Mouse (Mus musculus): Measurements from ENCODE around the gene Cmss1. TPM values are rescaled to one million over a fixed set of nuclear protein-coding genes. Genes with fewer than 3 reads are reported as not detected.

The Cmss1 gene
- 41.3 and 52.4 TPM in 2 replicates for polyA plus RNA-seq (2021; fragmentation: Nextera tagmentation)
- long read RNA-seq, experiment 1, partial matches to known transcripts, result 1 of 18 reads
- long read RNA-seq, experiment 1, other reads (novel, unspliced or antisense), result 12 of 18 reads
- long read RNA-seq, experiment 2, transcript Cmss1-203 (2 exons, 529 nt), result major isoform, 9 of 71 reads
- long read RNA-seq, experiment 2, partial matches to known transcripts, result 2 of 71 reads
- long read RNA-seq, experiment 2, other reads (novel, unspliced or antisense), result 60 of 71 reads

GRCm38 (mm10) chr16:57606444-57607227 is at the start of gene Cmss1:
TSS of gene Cmss1 (minus strand) at chr16:57606864.

GRCm38 (mm10) chr16:57352751-57353150 is 253.9 kb downstream of the Cmss1 start, which contains the start of gene Filip1l:
TSS of gene Filip1l (plus strand) at chr16:57353093.

GRCm38 (mm10) chr16:57292765-57293164 is 313.9 kb downstream of the Cmss1 start, which contains the start of gene Tmem30c:
TSS of gene Tmem30c (minus strand) at chr16:57292865.

Other genes with a start within 250 kb of the Cmss1 start
- gene Col8a1, start 147.9 kb upstream of the Cmss1 start, polyA plus RNA-seq (2021; fragmentation: Nextera tagmentation), result 0.45 and 0.60 TPM in 2 replicates

Measured in left cerebral cortex, adult 6 months (tissue).